Mouse (Mus musculus): ENCODE results near the gene Mast1. TPM values are rescaled to one million over a fixed set of nuclear protein-coding genes. Genes with fewer than 3 reads are reported as not detected.
A peak's percentile ranks its signal among the peaks of the same experiment; 100 is the strongest.
"Not testable (repeated sequence)": the region's sequence is repeated elsewhere in the genome, so short reads cannot be mapped to it uniquely, and the experiment has no call there.

Gene Mast1
- polyA plus RNA-seq, 1 experiment from 2014 or later = 0.08 TPM

DNA sequence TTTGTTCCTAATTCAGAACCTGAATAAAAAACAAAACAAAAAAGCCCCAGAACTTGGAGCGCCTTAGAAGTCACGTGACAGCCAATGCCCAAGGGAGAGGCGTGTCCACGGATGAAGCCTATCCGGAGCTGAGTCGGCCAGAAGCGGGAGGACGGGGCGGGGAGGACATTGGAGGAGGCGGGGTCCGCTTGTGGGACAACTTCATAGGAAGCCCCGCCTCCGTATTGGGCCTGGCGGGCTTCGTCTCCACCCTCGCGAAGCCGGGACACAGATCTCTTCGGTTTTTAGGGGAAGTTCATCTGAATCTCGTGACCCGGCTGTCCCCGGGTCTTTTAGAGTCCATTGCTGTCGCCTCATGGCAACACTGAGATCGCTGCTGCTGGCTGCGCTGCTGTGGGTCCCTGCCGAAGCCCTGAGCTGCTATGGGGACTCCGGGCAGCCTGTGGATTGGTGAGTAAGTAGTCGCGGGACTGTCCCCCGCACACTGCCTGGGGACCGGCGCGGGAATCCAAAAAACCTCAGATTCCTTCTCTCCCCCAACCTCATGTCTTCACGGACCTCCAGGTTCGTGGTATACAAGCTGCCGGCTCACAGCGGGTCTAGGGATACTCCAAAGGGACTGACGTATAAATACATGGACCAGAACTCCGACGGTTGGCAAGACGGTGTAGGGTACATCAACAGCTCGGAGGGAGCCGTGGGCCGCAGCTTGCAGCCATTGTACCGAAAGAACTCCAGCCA, 28.6 kb downstream of the Mast1 start, which contains the start of gene Dnase2a:
Dnase2a (plus strand) TSS at position 140 of the 741 bp plus-strand sequence.
- no peaks in the 10 kb centered on the region for H3K36me3 ChIP-seq (ENCODE audit: insufficient read depth, low read length)
- H3K4me2 ChIP-seq (ENCODE audit: low read length) = peak within 1 kb of the TSS; percentile 90
- peaks cover 15% of the 10 kb centered on the region; the same call in 1 of the 2 replicates for H3K4me1 ChIP-seq (replicated peaks; ENCODE audit: insufficient read depth, low read length)
- peaks cover 9% of the 10 kb centered on the region for H3K27me3 ChIP-seq (ENCODE audit: insufficient read depth, low read length)
- WGBS = under 1% methylated on average over 45 of the region's 45 CpGs
- peak; percentile 84 for ATAC-seq (replicated peaks; ENCODE audit: low FRiP score, low read depth)
- H3K9ac ChIP-seq (ENCODE audit: low read depth, low read length) = peak within 1 kb of the TSS; percentile 58
- no peak for TF ChIP-seq CTCF (IDR thresholded peaks at IDR 0.05; ENCODE audit: low read depth)
- H3K27ac ChIP-seq = no peak within 1 kb of the TSS
- H3K4me3 ChIP-seq (replicated peaks; ENCODE audit: low read depth, low read length) = peak within 1 kb of the TSS; percentile 47
- no peaks in the 10 kb centered on the region for H3K9me3 ChIP-seq (replicated peaks; ENCODE audit: low read length)
- DNase-seq (ENCODE audit: low spot score) = peak; percentile 99

DNA sequence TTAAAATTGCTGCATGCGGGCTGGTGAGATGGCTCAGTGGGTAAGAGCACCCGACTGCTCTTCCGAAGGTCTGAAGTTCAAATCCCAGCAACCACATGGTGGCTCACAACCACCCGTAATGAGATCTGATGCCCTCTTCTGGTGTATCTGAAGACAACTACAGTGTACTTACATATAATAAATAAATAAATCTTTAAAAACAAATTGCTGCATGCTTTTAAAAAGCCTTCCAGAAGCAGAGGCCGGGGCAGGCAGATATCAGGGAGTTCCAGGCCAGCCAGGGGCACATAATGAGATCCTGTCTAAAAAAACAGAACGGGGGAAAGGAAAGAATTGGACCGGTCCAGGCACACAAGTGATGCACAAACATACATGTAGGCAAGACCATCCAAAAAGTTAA, 29.2 kb downstream of the Mast1 start:
- not testable (repeated sequence) for H3K27me3 ChIP-seq (ENCODE audit: insufficient read depth, low read length); ATAC-seq (replicated peaks; ENCODE audit: low FRiP score, low read depth); H3K36me3 ChIP-seq (ENCODE audit: insufficient read depth, low read length); H3K27ac ChIP-seq; H3K9me3 ChIP-seq (replicated peaks; ENCODE audit: low read length); DNase-seq (ENCODE audit: low spot score)
- peak overlapping the region; percentile 58; the same call in 1 of the 2 replicates for H3K9ac ChIP-seq (ENCODE audit: low read depth, low read length)
- peaks cover 15% of the 10 kb centered on the region; the same call in 1 of the 2 replicates for H3K4me1 ChIP-seq (replicated peaks; ENCODE audit: insufficient read depth, low read length)
- peak overlapping the region; percentile 47 for H3K4me3 ChIP-seq (replicated peaks; ENCODE audit: low read depth, low read length)
- 27% methylated on average over 7 of the region's 7 CpGs for WGBS
- H3K4me2 ChIP-seq (ENCODE audit: low read length) = peak overlapping the region; percentile 90
- TF ChIP-seq CTCF (IDR thresholded peaks at IDR 0.05; ENCODE audit: low read depth) = peak; percentile 27; the same call in 1 of the 2 replicates

DNA sequence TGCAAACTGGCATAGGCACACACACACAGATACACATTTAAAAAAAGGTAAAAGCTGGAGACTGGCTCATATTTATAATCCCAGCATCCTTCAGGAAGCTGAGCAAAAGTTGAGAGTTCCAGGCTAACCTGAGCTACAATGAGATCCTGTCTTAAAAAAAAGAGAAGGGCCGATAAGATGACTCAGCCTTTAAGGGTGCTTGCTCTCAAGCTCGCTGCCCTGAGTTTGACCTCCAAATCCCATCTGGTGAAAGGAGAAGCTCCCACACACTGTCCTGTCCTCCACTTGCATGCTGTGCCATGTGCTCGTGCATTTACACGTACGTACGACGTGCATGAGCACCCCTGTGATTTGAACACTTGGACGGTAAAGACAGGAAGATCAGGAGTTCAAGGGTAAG, 29.7 kb downstream of the Mast1 start:
- Histone ChIP-seq H3K9me3 (replicated peaks; ENCODE audit: low read length) (no peaks in the 10 kb centered on the region), H3K27ac (no peak overlapping the region), H3K4me2 (ENCODE audit: low read length) (no peak overlapping the region), H3K4me3 (replicated peaks; ENCODE audit: low read depth, low read length) (no peak overlapping the region), H3K36me3 (ENCODE audit: insufficient read depth, low read length) (no peaks in the 10 kb centered on the region), H3K27me3 (ENCODE audit: insufficient read depth, low read length) (peaks cover 9% of the 10 kb centered on the region), H3K4me1 (replicated peaks; ENCODE audit: insufficient read depth, low read length) (peaks cover 10% of the 10 kb centered on the region; the same call in 1 of the 2 replicates), H3K9ac (ENCODE audit: low read depth, low read length) (no peak overlapping the region)
- ATAC-seq (replicated peaks; ENCODE audit: low FRiP score, low read depth) (no peak), DNase-seq (ENCODE audit: low spot score) (no peak)
- WGBS = 45% methylated on average over 8 of the region's 8 CpGs
- TF ChIP-seq CTCF (IDR thresholded peaks at IDR 0.05; ENCODE audit: low read depth) = no peak

- WGBS = 80% methylated on average over 9 of the region's 9 CpGs
- Histone ChIP-seq H3K27me3 (ENCODE audit: insufficient read depth, low read length) (peaks cover 4% of the 10 kb centered on the region), H3K4me3 (replicated peaks; ENCODE audit: low read depth, low read length) (no peak overlapping the region), H3K4me2 (ENCODE audit: low read length) (no peak overlapping the region), H3K4me1 (replicated peaks; ENCODE audit: insufficient read depth, low read length) (peaks cover 6% of the 10 kb centered on the region; the same call in 1 of the 2 replicates), H3K36me3 (ENCODE audit: insufficient read depth, low read length) (no peaks in the 10 kb centered on the region), H3K9ac (ENCODE audit: low read depth, low read length) (no peak overlapping the region), H3K9me3 (replicated peaks; ENCODE audit: low read length) (no peaks in the 10 kb centered on the region), H3K27ac (no peak overlapping the region)
- TF ChIP-seq CTCF (IDR thresholded peaks at IDR 0.05; ENCODE audit: low read depth) = no peak
- no peak for DNase-seq (ENCODE audit: low spot score)
- ATAC-seq (replicated peaks; ENCODE audit: low FRiP score, low read depth) = no peak
Observed at GRCm38 (mm10) chr8:84907037-84907436, 30.1 kb downstream of the Mast1 start.

DNA sequence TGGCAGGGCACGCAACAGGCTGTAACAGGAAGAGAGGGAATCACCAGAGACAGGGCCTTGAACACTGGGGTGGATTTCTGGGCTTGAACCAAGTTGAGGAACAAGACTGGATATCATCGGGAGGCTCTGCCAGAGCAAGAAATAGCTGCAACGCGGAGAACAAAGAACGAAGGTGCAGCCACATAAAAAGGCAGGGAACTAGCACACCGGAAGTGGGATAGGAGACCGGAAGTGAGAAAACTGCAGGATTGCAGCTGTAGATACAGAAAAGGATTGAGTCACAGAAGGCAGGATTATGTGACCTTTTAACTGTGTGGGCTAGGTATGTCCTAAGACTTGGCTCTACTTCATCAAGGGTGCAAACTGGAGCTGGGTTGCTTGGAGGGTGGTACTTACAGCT, 32.8 kb downstream of the Mast1 start:
- Histone ChIP-seq H3K4me3 (replicated peaks; ENCODE audit: low read depth, low read length) (no peak overlapping the region), H3K27ac (no peak overlapping the region), H3K9me3 (replicated peaks; ENCODE audit: low read length) (no peaks in the 10 kb centered on the region), H3K4me1 (replicated peaks; ENCODE audit: insufficient read depth, low read length) (peaks cover 6% of the 10 kb centered on the region; the same call in 1 of the 2 replicates), H3K9ac (ENCODE audit: low read depth, low read length) (no peak overlapping the region), H3K4me2 (ENCODE audit: low read length) (no peak overlapping the region), H3K27me3 (ENCODE audit: insufficient read depth, low read length) (no peaks in the 10 kb centered on the region), H3K36me3 (ENCODE audit: insufficient read depth, low read length) (no peaks in the 10 kb centered on the region)
- WGBS = 88% methylated on average over 7 of the region's 7 CpGs
- ATAC-seq (replicated peaks; ENCODE audit: low FRiP score, low read depth) (no peak), DNase-seq (ENCODE audit: low spot score) (no peak)
- no peak for TF ChIP-seq CTCF (IDR thresholded peaks at IDR 0.05; ENCODE audit: low read depth)

DNA sequence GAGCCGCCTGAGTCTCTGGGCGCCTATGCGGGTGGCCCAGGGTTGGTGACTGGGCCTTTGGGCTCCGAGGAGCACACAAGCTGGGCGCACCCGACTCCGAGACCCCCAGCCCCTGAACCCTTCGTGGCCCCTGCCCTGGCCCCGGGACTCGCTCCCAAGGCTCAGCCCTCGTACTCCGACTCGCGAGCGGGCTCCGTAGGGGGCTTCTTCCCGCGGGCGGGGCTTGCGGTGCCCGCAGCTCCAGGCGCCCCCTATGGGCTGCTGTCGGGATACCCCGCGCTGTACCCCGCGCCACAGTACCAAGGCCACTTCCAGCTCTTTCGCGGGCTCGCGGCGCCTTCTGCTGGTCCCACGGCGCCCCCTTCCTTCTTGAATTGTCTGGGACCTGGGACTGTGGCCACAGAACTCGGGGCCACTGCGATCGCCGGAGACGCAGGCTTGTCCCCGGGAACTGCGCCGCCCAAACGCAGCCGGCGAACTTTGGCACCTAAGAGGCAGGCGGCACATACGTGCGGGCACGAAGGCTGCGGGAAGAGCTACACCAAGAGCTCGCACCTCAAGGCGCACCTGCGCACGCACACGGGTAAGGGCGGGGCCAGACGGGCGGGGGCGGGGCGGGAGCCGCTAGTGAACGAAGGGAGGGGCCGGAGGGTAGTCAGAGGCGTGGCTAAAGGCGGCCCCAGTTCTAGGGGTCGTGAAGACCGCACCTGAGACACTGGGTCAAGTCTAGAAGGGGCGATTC, 34.1 kb downstream of the Mast1 start:
- H3K9ac ChIP-seq (ENCODE audit: low read depth, low read length) = peak overlapping the region; percentile 78
- peak overlapping the region; percentile 100 for H3K4me2 ChIP-seq (ENCODE audit: low read length)
- H3K4me1 ChIP-seq (replicated peaks; ENCODE audit: insufficient read depth, low read length) = no peaks in the 10 kb centered on the region; the same call in 1 of the 2 replicates
- H3K9me3 ChIP-seq (replicated peaks; ENCODE audit: low read length) = no peaks in the 10 kb centered on the region
- no peaks in the 10 kb centered on the region for H3K36me3 ChIP-seq (ENCODE audit: insufficient read depth, low read length)
- no peaks in the 10 kb centered on the region for H3K27me3 ChIP-seq (ENCODE audit: insufficient read depth, low read length)
- ATAC-seq (replicated peaks; ENCODE audit: low FRiP score, low read depth) = peak; percentile 90
- peak overlapping the region; percentile 58 for H3K27ac ChIP-seq
- peak; percentile 93 for DNase-seq (ENCODE audit: low spot score)
- peak; percentile 88 for TF ChIP-seq CTCF (IDR thresholded peaks at IDR 0.05; ENCODE audit: low read depth)
- peak overlapping the region; percentile 59 for H3K4me3 ChIP-seq (replicated peaks; ENCODE audit: low read depth, low read length)
- under 1% methylated on average over 68 of the region's 68 CpGs for WGBS
